Mouse (Mus musculus) C2C12 (cell line): ENCODE results near the gene Rarg.

Experiments
- CEBPB ChIP-seq: IDR thresholded peaks from one replicate; pipeline ENCODE4 v1.6.1; 2011; ENCODE audit warnings: low read depth, mild to moderate bottlenecking, control low read depth, moderate library complexity
- CTCF ChIP-seq: IDR thresholded peaks from one replicate; pipeline ENCODE4 v1.5.1; 2011; ENCODE audit not compliant: control insufficient read depth, insufficient read depth, insufficient read length
- FOSL1 ChIP-seq: IDR thresholded peaks from one replicate; pipeline ENCODE4 v1.8.0; 2011; ENCODE audit warnings: mild to moderate bottlenecking, low read length; ENCODE audit not compliant: poor library complexity, insufficient read depth, severe bottlenecking
- MAX ChIP-seq: IDR thresholded peaks from one replicate; pipeline ENCODE4 v1.6.1; 2011; ENCODE audit warnings: mild to moderate bottlenecking, control low read depth
- MYOD1 ChIP-seq: IDR thresholded peaks from one replicate; pipeline ENCODE4 v1.6.1; 2011; ENCODE audit warnings: low read depth; ENCODE audit not compliant: control insufficient read depth, insufficient read length
- MYOG ChIP-seq: IDR thresholded peaks from one replicate; pipeline ENCODE4 v1.6.1; 2011; ENCODE audit not compliant: control insufficient read depth, insufficient read length; ENCODE audit errors: extremely low read depth
- USF1 ChIP-seq: IDR thresholded peaks from one replicate; pipeline ENCODE4 v1.6.1; 2011; ENCODE audit warnings: low read depth, mild to moderate bottlenecking, control low read depth, moderate library complexity

DNA sequence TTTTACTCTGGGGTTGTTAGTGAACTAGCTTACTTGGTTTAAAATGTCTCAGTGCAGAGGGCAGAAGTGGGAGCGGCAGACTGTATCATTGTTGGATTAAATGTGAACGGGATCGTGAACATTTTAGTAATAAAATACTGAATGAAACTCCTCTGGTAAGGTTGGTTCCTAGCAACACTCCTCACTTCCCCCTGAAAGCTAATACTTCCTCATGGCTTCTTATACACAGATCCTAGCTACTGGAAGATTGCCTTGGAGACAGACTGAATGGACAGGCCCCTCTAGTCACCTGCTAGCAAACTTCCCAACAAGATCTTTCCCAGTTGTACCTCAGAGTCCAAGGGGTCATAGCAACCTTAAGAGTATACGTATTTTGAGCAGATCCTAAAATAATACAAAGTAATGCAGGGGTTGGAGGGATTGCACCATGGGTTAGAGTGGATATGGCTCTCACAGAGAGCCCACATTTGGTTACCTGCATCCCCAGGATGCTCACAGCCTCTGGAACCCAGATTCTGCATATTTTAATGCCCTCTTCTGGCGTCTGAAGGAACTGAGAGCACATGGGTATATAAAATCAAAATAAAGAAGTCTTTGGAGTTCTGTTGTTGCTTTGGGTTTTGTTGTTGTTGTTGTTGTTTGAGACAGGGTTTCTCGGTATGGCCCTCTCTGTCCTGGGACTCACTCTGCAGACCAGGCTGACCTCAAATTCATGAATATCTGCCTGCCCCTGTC is 16.8 kb upstream of the Rarg start:
- no peak for TF ChIP-seq CTCF
- TF ChIP-seq MAX: no peak
- no peak for TF ChIP-seq USF1
- no peak for TF ChIP-seq MYOD1
- no peak for TF ChIP-seq MYOG
- TF ChIP-seq CEBPB: no peak
- no peak for TF ChIP-seq FOSL1
